Mouse (Mus musculus): ENCODE data around the gene Tubb3. TPM values are rescaled to one million over a fixed set of nuclear protein-coding genes. Genes with fewer than 3 reads are reported as not detected.

Gene Tubb3
- polyA plus RNA-seq, 1 experiment from 2014 or later, result 1,050 TPM

DNA sequence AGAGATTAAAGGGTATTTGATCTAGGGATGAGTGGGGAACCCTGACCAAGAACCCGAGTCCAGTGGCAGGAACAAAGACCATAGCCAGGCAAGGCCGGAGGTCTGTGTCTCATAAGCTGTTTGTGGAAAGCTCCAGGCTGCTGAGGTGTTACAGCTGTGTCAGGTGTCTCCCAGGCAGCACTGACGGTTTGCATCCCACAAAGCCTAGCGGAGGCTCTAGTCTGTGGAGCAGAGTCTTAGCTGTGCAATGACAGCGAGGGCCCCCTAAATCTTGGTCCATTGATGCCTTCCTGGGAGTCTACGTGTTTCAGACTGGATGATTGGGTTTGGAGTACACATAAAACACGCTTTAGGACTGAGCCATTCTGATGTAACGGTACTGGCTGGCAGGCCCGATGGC lies 9.3 kb upstream of the Tubb3 start:
- ATAC-seq (ENCODE audit: low FRiP score), result no peak
- Histone ChIP-seq H3K4me1 (peaks cover 10% of the 10 kb centered on the region), H3K9ac (no peak overlapping the region; the same call in 1 of the 2 replicates), H3K4me2 (replicated peaks) (no peak overlapping the region), H3K27me3 (no peaks in the 10 kb centered on the region), H3K9me3 (replicated peaks) (no peaks in the 10 kb centered on the region), H3K4me3 (no peak overlapping the region), H3K27ac (no peak overlapping the region), H3K36me3 (peaks cover 71% of the 10 kb centered on the region)
- 94% methylated on average over 9 of the region's 9 CpGs for WGBS

DNA sequence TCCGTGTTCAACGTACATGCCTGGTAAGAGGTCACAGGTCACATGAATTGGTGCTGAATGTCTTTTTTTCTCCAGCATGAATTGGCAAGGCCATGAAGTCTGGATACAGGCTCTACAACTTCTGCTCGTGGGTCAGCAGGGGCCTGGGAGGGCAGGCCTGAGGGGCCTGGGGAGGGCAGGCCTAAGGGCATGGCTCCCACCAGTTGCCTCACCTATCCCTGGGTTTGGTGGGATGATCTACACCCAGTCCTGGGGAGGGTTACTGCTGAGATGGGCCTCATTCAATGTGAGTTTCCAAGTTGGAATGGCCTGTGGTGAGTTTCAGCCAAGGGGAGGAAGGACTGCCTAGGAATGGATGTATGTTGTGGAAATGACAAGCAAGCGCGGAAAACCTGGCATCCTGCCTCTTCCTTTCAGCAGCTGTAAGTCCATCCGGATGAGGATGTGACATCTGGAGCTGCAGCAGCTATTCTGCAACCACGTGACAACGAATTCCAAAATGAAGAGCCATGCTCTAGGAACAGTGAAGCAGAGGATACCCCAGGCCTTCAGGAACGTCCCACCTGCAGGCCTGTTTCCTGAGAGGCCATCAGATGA lies 8.4 kb upstream of the Tubb3 start:
- peaks cover 10% of the 10 kb centered on the region for H3K4me1 ChIP-seq
- H3K9ac ChIP-seq, result no peak overlapping the region
- no peak overlapping the region for H3K4me3 ChIP-seq
- H3K4me2 ChIP-seq (replicated peaks), result no peak overlapping the region
- 89% methylated on average over 9 of the region's 9 CpGs for WGBS
- H3K36me3 ChIP-seq, result peaks cover 62% of the 10 kb centered on the region
- no peaks in the 10 kb centered on the region for H3K9me3 ChIP-seq (replicated peaks)
- no peak for ATAC-seq (ENCODE audit: low FRiP score)
- no peak overlapping the region for H3K27ac ChIP-seq
- H3K27me3 ChIP-seq, result no peaks in the 10 kb centered on the region

DNA sequence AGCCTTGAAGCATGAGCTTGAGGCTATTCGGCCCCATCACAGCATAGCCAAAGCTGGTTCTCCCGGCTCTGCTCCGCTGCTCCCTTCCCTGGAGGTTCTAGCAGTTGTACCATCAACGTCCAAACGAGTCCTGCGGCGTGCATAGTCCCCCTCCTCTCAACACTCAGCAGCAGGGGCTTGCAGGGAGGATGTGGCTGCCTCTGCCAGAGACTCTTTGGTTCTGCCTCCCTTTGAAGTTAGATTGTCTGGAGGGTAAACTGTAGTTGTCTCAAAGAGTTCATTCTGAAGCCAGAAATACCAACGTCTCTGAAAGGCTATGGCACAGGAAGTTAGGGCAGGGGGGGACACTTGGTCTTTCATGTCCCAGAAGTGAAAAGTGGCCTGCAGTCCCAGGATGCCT lies 6.7 kb upstream of the Tubb3 start:
- Histone ChIP-seq H3K9me3 (replicated peaks) (no peaks in the 10 kb centered on the region), H3K36me3 (peaks cover 45% of the 10 kb centered on the region), H3K4me1 (peaks cover 22% of the 10 kb centered on the region), H3K9ac (no peak overlapping the region), H3K4me3 (no peak overlapping the region), H3K27ac (peak overlapping the region; percentile 40; the same call in 1 of the 2 replicates), H3K4me2 (replicated peaks) (no peak overlapping the region), H3K27me3 (0 out of 2 replicates have a peak, but pooled peaks cover 4% of the 10 kb centered on the region)
- ATAC-seq (ENCODE audit: low FRiP score), result no peak
- WGBS, result 44% methylated on average over 8 of the region's 8 CpGs

DNA sequence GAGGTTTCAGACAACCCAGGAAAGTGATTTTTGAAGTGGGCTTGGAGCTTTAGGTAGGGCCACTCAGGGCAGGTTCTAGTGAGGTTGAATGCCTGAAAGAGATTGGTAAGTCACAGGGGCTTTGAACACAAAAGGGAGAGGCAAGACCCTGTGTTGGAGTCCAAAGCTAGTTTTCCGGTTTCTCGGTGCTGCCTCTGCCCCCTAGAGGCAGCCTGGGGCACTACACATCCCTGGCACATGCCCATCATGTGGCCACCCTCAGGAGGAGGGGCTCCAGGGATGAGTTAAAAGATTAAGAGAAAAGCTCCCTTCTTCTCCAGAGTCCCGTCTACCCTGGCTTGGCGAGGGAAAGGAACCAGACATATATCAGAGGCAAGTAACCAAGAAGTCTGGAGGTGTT lies 4.4 kb upstream of the Tubb3 start, which contains the start of gene Mc1r:
Mc1r (plus strand) TSS at position 322 of the 400 bp plus-strand sequence.
- H3K36me3 ChIP-seq, result peaks cover 23% of the 10 kb centered on the region
- 0 out of 2 replicates have a peak within 1 kb of the TSS, but pooled peaks have one; percentile 6 for H3K4me2 ChIP-seq (replicated peaks)
- no peak within 1 kb of the TSS for H3K4me3 ChIP-seq
- H3K27me3 ChIP-seq, result peaks cover 14% of the 10 kb centered on the region
- no peak within 1 kb of the TSS for H3K9ac ChIP-seq
- no peak within 1 kb of the TSS for H3K27ac ChIP-seq
- H3K4me1 ChIP-seq, result peaks cover 34% of the 10 kb centered on the region
- ATAC-seq (ENCODE audit: low FRiP score), result no peak
- H3K9me3 ChIP-seq (replicated peaks), result no peaks in the 10 kb centered on the region
- WGBS, result 10% methylated on average over 4 of the region's 4 CpGs

DNA sequence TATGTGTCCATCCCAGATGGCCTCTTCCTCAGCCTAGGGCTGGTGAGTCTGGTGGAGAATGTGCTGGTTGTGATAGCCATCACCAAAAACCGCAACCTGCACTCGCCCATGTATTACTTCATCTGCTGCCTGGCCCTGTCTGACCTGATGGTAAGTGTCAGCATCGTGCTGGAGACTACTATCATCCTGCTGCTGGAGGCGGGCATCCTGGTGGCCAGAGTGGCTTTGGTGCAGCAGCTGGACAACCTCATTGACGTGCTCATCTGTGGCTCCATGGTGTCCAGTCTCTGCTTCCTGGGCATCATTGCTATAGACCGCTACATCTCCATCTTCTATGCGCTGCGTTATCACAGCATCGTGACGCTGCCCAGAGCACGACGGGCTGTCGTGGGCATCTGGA lies 3.6 kb upstream of the Tubb3 start:
- no peak overlapping the region for H3K9ac ChIP-seq
- no peak overlapping the region for H3K27ac ChIP-seq
- WGBS, result 93% methylated on average over 13 of the region's 13 CpGs
- no peaks in the 10 kb centered on the region for H3K9me3 ChIP-seq (replicated peaks)
- H3K4me1 ChIP-seq, result peaks cover 34% of the 10 kb centered on the region
- peaks cover 14% of the 10 kb centered on the region for H3K36me3 ChIP-seq
- peaks cover 17% of the 10 kb centered on the region for H3K27me3 ChIP-seq
- no peak overlapping the region for H3K4me3 ChIP-seq
- H3K4me2 ChIP-seq (replicated peaks), result no peak overlapping the region
- ATAC-seq (ENCODE audit: low FRiP score), result no peak

DNA sequence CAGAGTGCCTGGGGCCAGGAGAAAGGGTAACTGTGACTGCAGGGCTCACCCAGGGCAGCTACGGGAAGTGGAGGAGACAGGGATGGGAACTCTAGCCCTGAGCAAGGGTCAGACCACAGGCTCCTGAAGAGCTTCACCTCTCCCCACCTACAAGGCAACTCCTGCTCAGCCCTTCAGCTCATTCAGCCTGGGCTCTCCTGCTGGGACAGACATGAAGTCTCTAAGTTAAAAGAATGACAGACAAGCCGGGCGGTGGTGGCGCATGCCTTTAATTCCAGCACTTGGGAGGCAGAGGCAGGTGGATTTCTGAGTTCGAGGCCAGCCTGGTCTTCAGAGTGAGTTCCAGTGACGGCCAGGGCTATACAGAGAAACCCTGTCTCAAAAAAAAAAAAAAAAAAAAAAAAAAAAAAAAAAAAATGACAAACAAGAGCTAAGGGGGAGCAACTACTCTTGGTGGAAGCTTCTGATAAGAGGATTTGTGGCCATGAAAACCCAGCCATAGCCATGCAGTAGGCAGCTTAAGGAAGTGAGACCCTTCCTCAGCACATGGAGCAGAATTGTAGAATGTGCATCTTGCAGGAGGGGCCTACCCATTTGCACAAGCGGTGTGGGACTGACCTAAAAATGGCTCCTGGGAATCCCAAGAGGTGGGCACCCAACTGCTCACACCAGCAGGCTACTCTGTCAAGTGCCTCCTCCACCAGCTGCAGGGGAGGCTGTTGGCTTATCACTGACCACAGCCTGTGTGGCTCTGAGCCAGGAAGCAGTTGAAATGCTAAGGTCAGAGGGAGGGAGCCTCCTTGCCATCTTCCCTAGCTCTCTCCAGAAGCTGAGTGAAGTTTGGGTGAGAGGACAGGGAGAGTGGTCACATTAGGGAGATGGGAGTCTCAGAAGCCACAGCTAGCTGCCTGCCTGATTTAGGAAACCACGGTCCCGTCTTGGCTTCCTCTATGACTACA lies 2.4 kb upstream of the Tubb3 start:
- H3K4me1 ChIP-seq, result peaks cover 38% of the 10 kb centered on the region
- ATAC-seq (ENCODE audit: low FRiP score), result no peak
- peak overlapping the region; percentile 88; the same call in 1 of the 2 replicates for H3K9ac ChIP-seq
- H3K9me3 ChIP-seq (replicated peaks), result no peaks in the 10 kb centered on the region
- H3K4me3 ChIP-seq, result peak overlapping the region; percentile 61
- H3K4me2 ChIP-seq (replicated peaks), result peak overlapping the region; percentile 87
- H3K36me3 ChIP-seq, result peaks cover 5% of the 10 kb centered on the region; the same call in 1 of the 2 replicates
- 83% methylated on average over 9 of the region's 9 CpGs for WGBS
- peaks cover 21% of the 10 kb centered on the region for H3K27me3 ChIP-seq
- H3K27ac ChIP-seq, result peak overlapping the region; percentile 98

DNA sequence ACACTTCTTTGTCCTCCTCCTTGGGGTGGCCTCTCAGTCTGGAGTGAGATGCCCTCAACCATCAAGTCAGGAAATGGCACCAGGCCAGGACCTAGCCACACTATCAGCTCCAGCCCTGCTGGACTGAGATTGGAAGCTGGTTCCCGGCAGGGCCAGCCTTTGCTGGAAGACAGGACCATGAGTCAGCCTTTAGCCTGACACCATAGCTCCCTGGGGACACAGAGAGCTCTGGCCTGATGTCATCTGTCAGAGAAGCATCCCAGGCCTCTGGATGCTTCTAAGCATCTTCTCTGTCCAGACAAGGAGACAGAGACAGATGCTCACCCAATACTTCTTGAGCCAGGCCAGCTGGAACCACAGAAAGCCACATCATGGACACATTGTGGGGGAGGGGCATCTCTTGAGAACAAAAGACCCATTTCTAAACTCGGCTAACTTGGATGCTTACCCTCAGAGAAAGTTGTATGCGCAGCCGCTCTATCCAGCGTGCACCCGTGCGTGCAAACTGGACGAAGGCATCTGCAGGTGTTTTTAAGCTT lies 1.1 kb upstream of the Tubb3 start:
- ATAC-seq (ENCODE audit: low FRiP score), result no peak
- H3K4me3 ChIP-seq, result peak overlapping the region; percentile 61
- peaks cover 21% of the 10 kb centered on the region for H3K27me3 ChIP-seq
- H3K9ac ChIP-seq, result peak overlapping the region; percentile 88
- no peaks in the 10 kb centered on the region for H3K36me3 ChIP-seq
- H3K27ac ChIP-seq, result peak overlapping the region; percentile 98
- H3K4me2 ChIP-seq (replicated peaks), result peak overlapping the region; percentile 87
- no peaks in the 10 kb centered on the region for H3K9me3 ChIP-seq (replicated peaks)
- H3K4me1 ChIP-seq, result peaks cover 31% of the 10 kb centered on the region
- WGBS, result 33% methylated on average over 8 of the region's 8 CpGs

DNA sequence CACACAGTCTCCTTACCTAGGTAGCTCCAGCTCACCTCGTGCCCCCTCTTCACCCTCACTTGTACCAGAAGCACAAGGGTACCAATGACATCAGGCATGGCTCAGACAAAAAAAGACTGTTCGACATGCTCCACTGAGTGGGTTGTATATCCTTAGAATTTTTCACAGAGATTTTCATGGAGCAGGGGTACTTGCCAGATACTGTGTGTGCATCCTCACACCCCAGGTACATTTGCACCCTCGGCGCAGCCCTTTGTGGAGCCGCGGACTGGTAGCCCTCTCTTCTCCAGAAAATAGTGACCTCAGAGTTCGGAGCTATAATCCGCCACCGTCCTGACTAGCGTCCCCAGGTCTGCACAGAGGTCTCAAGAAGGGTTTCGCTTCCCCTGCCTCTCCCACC lies 436 bp upstream of the Tubb3 start:
- Histone ChIP-seq H3K36me3 (no peaks in the 10 kb centered on the region), H3K9me3 (replicated peaks) (no peaks in the 10 kb centered on the region), H3K4me1 (peaks cover 31% of the 10 kb centered on the region), H3K4me2 (replicated peaks) (peak overlapping the region; percentile 87), H3K27me3 (peaks cover 21% of the 10 kb centered on the region), H3K4me3 (peak overlapping the region; percentile 61), H3K9ac (peak overlapping the region; percentile 88), H3K27ac (peak overlapping the region; percentile 98)
- ATAC-seq (ENCODE audit: low FRiP score), result peak; percentile 4; the same call in 1 of the 2 replicates
- WGBS, result 8% methylated on average over 11 of the region's 11 CpGs

DNA sequence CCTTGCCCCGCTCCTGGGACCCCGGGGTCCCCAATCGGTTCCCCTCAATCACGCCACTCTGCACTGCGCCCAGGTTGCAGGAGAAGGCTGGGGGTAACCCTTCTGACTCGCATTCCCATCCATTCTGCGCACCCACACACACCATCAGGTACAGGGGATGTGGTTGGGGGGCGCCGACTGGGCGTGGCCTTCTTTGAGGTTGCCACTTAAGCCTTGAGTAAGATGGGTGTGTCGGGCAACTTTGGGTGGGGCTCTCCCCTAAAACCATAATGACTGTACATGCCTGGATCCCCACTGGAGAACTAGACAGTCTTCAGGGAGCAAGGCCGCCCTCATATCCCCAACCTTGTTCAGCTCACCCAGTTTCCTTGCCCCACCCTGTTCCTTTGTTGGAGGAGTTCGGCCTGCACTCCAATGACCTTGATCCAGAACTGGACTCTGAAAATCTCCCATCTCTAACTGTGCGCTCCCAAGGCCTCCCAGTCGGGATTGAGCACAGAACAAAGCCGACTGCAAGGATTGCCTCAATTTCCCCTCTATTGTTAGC lies 630 bp downstream of the Tubb3 start:
- Histone ChIP-seq H3K27me3 (peaks cover 21% of the 10 kb centered on the region), H3K9me3 (replicated peaks) (no peaks in the 10 kb centered on the region), H3K4me3 (peak overlapping the region; percentile 61), H3K9ac (peak overlapping the region; percentile 88), H3K27ac (peak overlapping the region; percentile 98), H3K4me2 (replicated peaks) (peak overlapping the region; percentile 87), H3K4me1 (peaks cover 32% of the 10 kb centered on the region), H3K36me3 (0 out of 2 replicates have a peak, but pooled peaks cover 3% of the 10 kb centered on the region)
- 4% methylated on average over 16 of the region's 16 CpGs for whole genome bisulfite sequencing
- ATAC-seq (ENCODE audit: low FRiP score), result peak; percentile 13

DNA sequence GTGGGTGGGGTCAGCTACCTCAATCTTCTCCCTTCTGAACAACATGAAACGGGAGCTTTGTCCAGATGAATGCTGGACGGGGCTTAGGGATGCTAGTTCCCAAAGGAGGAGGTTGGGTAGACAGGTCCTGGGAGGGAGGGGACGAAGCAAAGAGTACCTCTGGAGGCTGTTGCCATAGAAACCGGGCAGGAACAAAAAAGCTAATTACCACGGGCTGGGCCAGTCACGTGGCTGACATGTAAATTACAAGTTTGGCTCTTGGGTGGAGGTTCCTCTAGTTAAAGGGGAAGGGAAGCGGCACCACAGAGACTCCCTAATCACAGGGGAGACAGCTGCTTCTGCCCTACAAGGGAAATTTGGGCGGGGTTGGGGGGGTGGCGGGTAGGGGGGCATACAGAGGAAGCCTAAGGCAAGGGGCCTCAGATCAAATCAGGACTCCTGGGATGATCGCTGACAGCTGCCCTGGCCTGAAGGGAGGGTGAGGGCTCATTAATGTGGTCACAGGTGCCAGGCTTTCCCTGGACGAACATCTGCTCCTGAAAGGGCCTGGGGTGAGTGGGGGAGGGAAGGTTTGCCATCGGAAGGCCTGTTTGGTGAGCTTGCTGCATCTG lies 1.4 kb downstream of the Tubb3 start:
- Histone ChIP-seq H3K4me2 (replicated peaks) (peak overlapping the region; percentile 87), H3K36me3 (peaks cover 6% of the 10 kb centered on the region; the same call in 1 of the 2 replicates), H3K4me1 (peaks cover 40% of the 10 kb centered on the region), H3K27me3 (peaks cover 21% of the 10 kb centered on the region), H3K9ac (peak overlapping the region; percentile 88), H3K9me3 (replicated peaks) (no peaks in the 10 kb centered on the region), H3K4me3 (peak overlapping the region; percentile 61), H3K27ac (peak overlapping the region; percentile 98)
- ATAC-seq (ENCODE audit: low FRiP score), result peak; percentile 55
- WGBS, result under 1% methylated on average over 12 of the region's 12 CpGs

DNA sequence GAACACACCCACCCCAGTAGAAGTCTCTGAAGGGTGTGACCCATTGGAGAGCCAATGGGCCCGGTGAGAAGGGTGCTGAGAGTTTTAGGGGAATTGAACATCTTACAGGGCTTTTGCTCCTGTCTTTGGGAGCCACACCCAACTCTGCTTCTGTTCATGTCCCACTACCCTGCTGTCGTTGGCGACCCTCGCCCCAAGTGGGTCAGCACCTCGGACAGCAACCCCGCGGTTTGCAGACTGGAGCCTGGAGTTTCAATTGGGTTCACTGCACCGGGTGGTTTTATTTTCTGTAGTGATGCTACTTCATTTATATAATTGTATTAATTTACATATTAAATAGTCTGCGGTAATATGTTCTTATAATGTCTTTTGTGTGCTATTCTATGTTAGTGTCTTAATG lies 3.0 kb downstream of the Tubb3 start:
- peak overlapping the region; percentile 98; the same call in 1 of the 2 replicates for H3K27ac ChIP-seq
- peak overlapping the region; percentile 87 for H3K4me2 ChIP-seq (replicated peaks)
- no peak for ATAC-seq (ENCODE audit: low FRiP score)
- H3K27me3 ChIP-seq, result peaks cover 19% of the 10 kb centered on the region
- no peaks in the 10 kb centered on the region for H3K9me3 ChIP-seq (replicated peaks)
- peak overlapping the region; percentile 61 for H3K4me3 ChIP-seq
- H3K4me1 ChIP-seq, result peaks cover 35% of the 10 kb centered on the region
- H3K9ac ChIP-seq, result peak overlapping the region; percentile 88
- H3K36me3 ChIP-seq, result peaks cover 22% of the 10 kb centered on the region
- 13% methylated on average over 9 of the region's 9 CpGs for WGBS

Data from hindbrain, embryonic 12.5 days (tissue).